Mouse (Mus musculus) erythroblast, embryonic 14.5 days (primary cell): ENCODE data around the gene Slx4ip.

Experiments used
- GATA1 ChIP-seq: IDR thresholded peaks from 2 replicates; pipeline ENCODE4 v1.6.1; 2012; ENCODE audit warnings: low read length, inconsistent platforms, mixed read lengths
- TAL1 ChIP-seq: IDR thresholded peaks from 3 replicates; pipeline ENCODE4 v1.6.1; 2012; ENCODE audit warnings: low read length, inconsistent platforms, mixed read lengths

- TF ChIP-seq GATA1, result no peak
- no peak for TF ChIP-seq TAL1
Measured at GRCm38 (mm10) chr2:136955726-136956571, 64.9 kb downstream of the Slx4ip start.
